Mouse (Mus musculus): Measurements from ENCODE around the gene Ift22. TPM values are rescaled to one million over a fixed set of nuclear protein-coding genes. Genes with fewer than 3 reads are reported as not detected.

Gene Ift22
- 1 to 10 TPM; 5.1 to 7.7 TPM for polyA plus RNA-seq (2017; shearing (Covaris generic))

DNA sequence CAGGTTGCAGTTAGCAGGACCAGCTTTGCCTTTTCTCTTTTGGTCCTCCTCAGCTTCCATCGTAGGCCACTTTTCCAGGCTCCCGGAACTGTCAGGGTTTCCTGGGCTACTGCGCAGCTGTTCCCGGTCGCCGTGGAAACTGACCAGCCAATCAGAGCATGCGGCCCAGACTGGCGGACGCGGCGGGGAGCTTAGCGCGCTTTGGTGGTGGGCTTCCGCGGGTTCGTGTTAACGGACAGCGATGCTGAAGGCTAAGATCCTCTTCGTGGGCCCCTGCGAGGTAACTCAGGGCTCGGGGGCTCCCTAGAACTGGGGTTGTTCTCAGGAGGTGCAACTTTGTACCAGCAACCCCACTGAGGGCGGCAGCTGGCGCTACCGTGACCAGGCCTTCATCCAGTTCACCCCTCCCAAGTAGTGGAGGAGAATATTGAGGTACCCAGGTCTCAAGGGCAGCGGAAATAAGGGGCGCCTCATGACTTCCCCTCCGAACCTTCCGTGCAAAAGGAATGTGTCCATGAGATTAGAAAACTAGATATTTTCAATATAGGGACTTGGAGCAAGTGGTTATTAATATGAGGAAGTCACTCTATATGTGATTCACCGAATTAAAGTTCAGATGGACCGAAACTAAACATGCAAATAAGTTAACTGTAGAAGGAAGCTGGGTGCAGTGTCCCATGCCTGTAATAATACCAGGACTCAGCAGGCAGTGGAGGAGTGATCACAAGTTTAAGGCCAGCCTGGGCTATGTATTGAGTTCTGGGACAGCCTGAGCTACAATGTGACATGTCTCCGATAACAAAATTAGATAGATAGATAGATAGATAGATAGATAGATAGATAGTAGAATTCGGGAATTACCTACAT, at the start of gene Ift22:
TSS of gene Ift22 (plus strand) at position 160 of the 867 bp plus-strand sequence.

GRCm38 (mm10) chr5:136882788-136883439, 25.0 kb upstream of the Ift22 start, which contains the start of gene Col26a1:
Gene Col26a1 (minus strand): TSS chr5:136883209.

GRCm38 (mm10) chr5:136953015-136953414, 45.1 kb downstream of the Ift22 start, which contains the start of gene Fis1:
Gene Fis1 (plus strand): TSS chr5:136953275.

Other genes with a start within 250 kb of the Ift22 start
- gene Myl10, start 215.0 kb upstream of the Ift22 start, polyA plus RNA-seq (2017; shearing (Covaris generic)): 1 to 10 TPM in 1 of 2 experiments, under 1 TPM in 1; 0.58 to 1.7 TPM
- under 1 TPM in 1 of 2 experiments, not detected in 1; 0.34 TPM for gene Col26a1, start 24.9 kb upstream of the Ift22 start, polyA plus RNA-seq (2017; shearing (Covaris generic))
- 100 to 1,000 TPM; 337 to 342 TPM for gene Fis1, start 45.1 kb downstream of the Ift22 start, polyA plus RNA-seq (2017; shearing (Covaris generic))
- gene Cldn15, start 58.5 kb downstream of the Ift22 start, polyA plus RNA-seq (2017; shearing (Covaris generic)): not detected
- gene Plod3, start 78.9 kb downstream of the Ift22 start, polyA plus RNA-seq (2017; shearing (Covaris generic)): 1 to 10 TPM; 6.7 to 8.4 TPM
- gene Znhit1, start 79.9 kb downstream of the Ift22 start, polyA plus RNA-seq (2017; shearing (Covaris generic)): 10 to 100 TPM; 48.9 to 51.5 TPM
- under 1 TPM; 0.06 to 0.22 TPM for gene Vgf, start 118.2 kb downstream of the Ift22 start, polyA plus RNA-seq (2017; shearing (Covaris generic))
- 100 to 1,000 TPM in 1 of 2 experiments, 10 to 100 TPM in 1; 91.4 to 102 TPM for gene Ap1s1, start 138.0 kb downstream of the Ift22 start, polyA plus RNA-seq (2017; shearing (Covaris generic))
- gene Serpine1, start 164.1 kb downstream of the Ift22 start, polyA plus RNA-seq (2017; shearing (Covaris generic)): not detected
- gene Trim56, start 208.1 kb downstream of the Ift22 start, polyA plus RNA-seq (2017; shearing (Covaris generic)): 10 to 100 TPM; 13.9 to 19.4 TPM
- not detected for gene Muc3, start 241.2 kb downstream of the Ift22 start, polyA plus RNA-seq (2017; shearing (Covaris generic))